ENCODE assay signal across 8 mouse cellular contexts in the genomic region with DNA sequence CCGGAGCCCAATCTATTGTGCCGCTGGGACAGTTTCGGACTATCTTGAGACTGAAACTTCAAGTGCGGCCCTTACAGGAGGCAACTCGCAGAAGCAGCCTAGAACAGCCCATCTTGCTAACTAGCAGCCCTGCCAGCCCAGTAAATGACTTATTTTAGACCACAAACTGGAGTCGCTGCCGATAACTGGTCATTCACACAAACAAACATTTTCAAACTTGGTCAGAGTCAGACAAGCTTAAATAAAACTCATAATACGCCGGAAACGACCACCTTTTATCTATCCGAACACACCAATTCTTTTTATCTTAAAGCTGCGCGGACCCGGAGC. TPM values are rescaled to one million over a fixed set of nuclear protein-coding genes. Genes with fewer than 3 reads are reported as not detected.
DNase-seq lines count a peak whose midpoint lies in the region; ATAC-seq and TF ChIP-seq lines count a peak whose summit lies in the region.

No protein-coding gene starts in this region.

- intact Hi-C loops in left cerebral cortex, adult 2 months (cut with DNase I): loop anchor here (2.0 to 5.0 kb wide), 6 partner anchors 164 to 667 kb away; no protein-coding TSS in a partner anchor

- no peak for DNase-seq in left cerebral cortex, adult 2 months (ENCODE audit: extremely low spot score in 1 of 2, low spot score in 2 of 2)
- no peak for DNase-seq in left cerebral cortex, adult 11 months (ENCODE audit: low spot score)
- peak; percentile 53 for DNase-seq in embryonic facial prominence, embryonic 14.5 days (ENCODE audit: low spot score)
- DNase-seq in kidney, postnatal 0 days (ENCODE audit: low spot score): peak; percentile 25
- no peak for DNase-seq in left cerebral cortex, adult 8-10 months (ENCODE audit: low spot score in 2 of 2)
- DNase-seq in adrenal gland, postnatal 4 days (ENCODE audit: low spot score in 2 of 2): no peak
- no peak for DNase-seq in cerebellum, adult 18-20 months

- H3K9ac ChIP-seq in embryonic facial prominence, embryonic 14.5 days (ENCODE audit: low read depth, low read length): peak overlapping the region; percentile 88
- peak overlapping the region; percentile 60 for H3K9ac ChIP-seq in kidney, postnatal 0 days (ENCODE audit: low read depth, low read length)
- peak overlapping the region; percentile 85 for H3K9ac ChIP-seq in neural tube, embryonic 12.5 days

- no peak for ATAC-seq in embryonic facial prominence, embryonic 14.5 days (ENCODE audit: low read depth)
- no peak for ATAC-seq in kidney, postnatal 0 days (replicated peaks; ENCODE audit: low FRiP score, low read depth)
- ATAC-seq in neural tube, embryonic 12.5 days (ENCODE audit: low FRiP score, low read depth): 0 out of 2 replicates have a peak, but pooled peaks have one; percentile 3

- H3K4me3 ChIP-seq in left cerebral cortex, adult 2 months: peak overlapping the region; percentile 53
- H3K4me3 ChIP-seq in embryonic facial prominence, embryonic 14.5 days (ENCODE audit: low read depth, low read length): peak overlapping the region; percentile 64
- peak overlapping the region; percentile 53 for H3K4me3 ChIP-seq in kidney, postnatal 0 days (replicated peaks; ENCODE audit: low read depth, low read length)
- H3K4me3 ChIP-seq in neural tube, embryonic 12.5 days: peak overlapping the region; percentile 68

- WGBS in embryonic facial prominence, embryonic 14.5 days: 1% methylated on average over 14 of the region's 14 CpGs
- under 1% methylated on average over 14 of the region's 14 CpGs for whole genome bisulfite sequencing in kidney, postnatal 0 days
- under 1% methylated on average over 14 of the region's 14 CpGs for WGBS in neural tube, embryonic 12.5 days

- peak overlapping the region; percentile 74 for H3K27ac ChIP-seq in left cerebral cortex, adult 2 months
- peak overlapping the region; percentile 82 for H3K27ac ChIP-seq in embryonic facial prominence, embryonic 14.5 days (replicated peaks; ENCODE audit: low read depth, low read length)
- peak overlapping the region; percentile 54; the same call in 1 of the 2 replicates for H3K27ac ChIP-seq in kidney, postnatal 0 days
- peak overlapping the region; percentile 68 for H3K27ac ChIP-seq in neural tube, embryonic 12.5 days

- TF ChIP-seq CTCF in left cerebral cortex, adult 2 months (IDR thresholded peaks at IDR 0.05): no peak
- TF ChIP-seq CTCF in kidney, postnatal 0 days (IDR thresholded peaks at IDR 0.05; ENCODE audit: low read depth): no peak

- H3K9me3 ChIP-seq in embryonic facial prominence, embryonic 14.5 days (ENCODE audit: control insufficient read depth, low read length): no peaks in the 10 kb centered on the region
- H3K9me3 ChIP-seq in kidney, postnatal 0 days (replicated peaks; ENCODE audit: low read length): no peaks in the 10 kb centered on the region
- H3K9me3 ChIP-seq in neural tube, embryonic 12.5 days: no peaks in the 10 kb centered on the region

- H3K36me3 ChIP-seq in embryonic facial prominence, embryonic 14.5 days (ENCODE audit: control insufficient read depth, insufficient read depth, low read length): no peaks in the 10 kb centered on the region
- H3K36me3 ChIP-seq in kidney, postnatal 0 days (ENCODE audit: insufficient read depth, low read length): no peaks in the 10 kb centered on the region
- H3K36me3 ChIP-seq in neural tube, embryonic 12.5 days: no peaks in the 10 kb centered on the region

- peaks cover 47% of the 10 kb centered on the region for H3K27me3 ChIP-seq in embryonic facial prominence, embryonic 14.5 days (replicated peaks; ENCODE audit: control insufficient read depth, insufficient read depth, low read length)
- H3K27me3 ChIP-seq in kidney, postnatal 0 days (ENCODE audit: insufficient read depth, low read length): peaks cover 17% of the 10 kb centered on the region
- H3K27me3 ChIP-seq in neural tube, embryonic 12.5 days (replicated peaks): peaks cover 15% of the 10 kb centered on the region

- H3K4me1 ChIP-seq in embryonic facial prominence, embryonic 14.5 days (ENCODE audit: control insufficient read depth, insufficient read depth, low read length): peaks cover 8% of the 10 kb centered on the region
- H3K4me1 ChIP-seq in kidney, postnatal 0 days (replicated peaks; ENCODE audit: insufficient read depth, low read length): peaks cover 12% of the 10 kb centered on the region
- H3K4me1 ChIP-seq in neural tube, embryonic 12.5 days: peaks cover 44% of the 10 kb centered on the region

- H3K4me2 ChIP-seq in embryonic facial prominence, embryonic 14.5 days (ENCODE audit: low read depth, low read length): peak overlapping the region; percentile 99
- H3K4me2 ChIP-seq in kidney, postnatal 0 days (ENCODE audit: low read length): peak overlapping the region; percentile 96
- H3K4me2 ChIP-seq in neural tube, embryonic 12.5 days (replicated peaks): peak overlapping the region; percentile 99

RNA-seq across cellular contexts. Expression of a gene that starts 7.2 kb away (rescaled TPM):
- 10 to 100 TPM; 29.7 to 32.7 TPM for total RNA-seq in left cerebral cortex, adult 2 months (2021)
- polyA plus RNA-seq in embryonic facial prominence, embryonic 14.5 days (2014; fragmentation: Nextera tagmentation; extraction: Ambion mirVana): 46.1 and 49.9 TPM in 2 replicates
- 24.3 and 29.3 TPM in 2 replicates for polyA plus RNA-seq in kidney, postnatal 0 days (2015; fragmentation: Nextera tagmentation; extraction: Ambion mirVana)
- 67.5 and 74.2 TPM in 2 replicates for polyA plus RNA-seq in neural tube, embryonic 12.5 days (2016; fragmentation: Nextera tagmentation; extraction: Ambion mirVana)
- total RNA-seq in left cerebral cortex, adult 8-10 months (2022): 10 to 100 TPM; 26.5 to 36.8 (median 31.9) TPM
- 10 to 100 TPM; 17.1 to 18.1 TPM for total RNA-seq in adrenal gland, postnatal 4 days (2021)

RNA-seq across cellular contexts. Expression of a gene that starts 7.8 kb away (rescaled TPM):
- 10 to 100 TPM; 87.1 to 93.6 TPM for total RNA-seq in left cerebral cortex, adult 2 months (2021)
- polyA plus RNA-seq in embryonic facial prominence, embryonic 14.5 days (2014; fragmentation: Nextera tagmentation; extraction: Ambion mirVana): 244 and 274 TPM in 2 replicates
- 251 and 271 TPM in 2 replicates for polyA plus RNA-seq in kidney, postnatal 0 days (2015; fragmentation: Nextera tagmentation; extraction: Ambion mirVana)
- polyA plus RNA-seq in neural tube, embryonic 12.5 days (2016; fragmentation: Nextera tagmentation; extraction: Ambion mirVana): 310 and 312 TPM in 2 replicates
- total RNA-seq in left cerebral cortex, adult 8-10 months (2022): 100 to 1,000 TPM in 3 of 4 experiments, 10 to 100 TPM in 1; 96.1 to 110 (median 105) TPM
- 100 to 1,000 TPM; 132 to 137 TPM for total RNA-seq in adrenal gland, postnatal 4 days (2021)

RNA-seq across cellular contexts. Expression of a gene that starts 53.1 kb away (rescaled TPM):
- total RNA-seq in left cerebral cortex, adult 2 months (2021): 1 to 10 TPM; 2.5 to 2.8 TPM
- 0.43 and 0.88 TPM in 2 replicates for polyA plus RNA-seq in embryonic facial prominence, embryonic 14.5 days (2014; fragmentation: Nextera tagmentation; extraction: Ambion mirVana)
- 0.61 and 0.86 TPM in 2 replicates for polyA plus RNA-seq in kidney, postnatal 0 days (2015; fragmentation: Nextera tagmentation; extraction: Ambion mirVana)
- 0.40 and 1.3 TPM in 2 replicates for polyA plus RNA-seq in neural tube, embryonic 12.5 days (2016; fragmentation: Nextera tagmentation; extraction: Ambion mirVana)
- total RNA-seq in left cerebral cortex, adult 8-10 months (2022): 1 to 10 TPM; 2.7 to 3.7 (median 3.2) TPM
- 1 to 10 TPM; 2.4 to 2.5 TPM for total RNA-seq in adrenal gland, postnatal 4 days (2021)

Comparison
In these comparisons a context has a peak if more than half of its experiments do, and no peak if none do; other contexts are left out.
1. DNase-seq: peak in embryonic facial prominence, embryonic 14.5 days (single experiment) and kidney, postnatal 0 days (single experiment); none in left cerebral cortex, adult 2 months (0 of 2), left cerebral cortex, adult 11 months (single experiment), left cerebral cortex, adult 8-10 months (0 of 2), adrenal gland, postnatal 4 days (0 of 2) and cerebellum, adult 18-20 months (0 of 2).
2. Peak in every context shown above with its lines, with median percentiles within 50 percentile points of each other: H3K27ac ChIP-seq, H3K4me3 ChIP-seq, H3K4me2 ChIP-seq and H3K9ac ChIP-seq.